Mouse (Mus musculus) E14TG2a.4 (cell line): Measurements from ENCODE around the gene Gm3336.

Experiments
- H3K27me3 ChIP-seq: 2 replicates; pipeline ENCODE4 v1.6.1; 2014; ENCODE audit warnings: low read length, control low read depth; ENCODE audit not compliant: insufficient read depth
- H3K36me3 ChIP-seq: 2 replicates; pipeline ENCODE4 v1.6.1; 2014; ENCODE audit warnings: low read length, control low read depth; ENCODE audit not compliant: insufficient read depth
- H3K4me1 ChIP-seq: replicated peaks from 2 replicates; pipeline ENCODE4 v1.6.1; 2014; ENCODE audit warnings: low read depth, low read length, control low read depth
- H3K4me3 ChIP-seq: replicated peaks from 2 replicates; pipeline ENCODE4 v1.5.1; 2014; ENCODE audit warnings: mild to moderate bottlenecking, low read length
- H3K9me3 ChIP-seq: 2 replicates; pipeline ENCODE4 v1.6.1; 2014; ENCODE audit warnings: low read length, control low read depth
- CTCF ChIP-seq: conservative IDR thresholded peaks from 2 replicates; pipeline ENCODE4 v1.5.1; 2014; ENCODE audit warnings: low read length
- NANOG ChIP-seq: IDR thresholded peaks from 2 replicates; pipeline ENCODE4 v1.6.1; 2014; ENCODE audit warnings: borderline replicate concordance, low read length, mixed read lengths
- POU5F1 ChIP-seq: IDR thresholded peaks from 2 replicates; pipeline ENCODE4 v1.6.1; 2014; ENCODE audit warnings: low read length, borderline replicate concordance

The Gm3336 gene

DNA sequence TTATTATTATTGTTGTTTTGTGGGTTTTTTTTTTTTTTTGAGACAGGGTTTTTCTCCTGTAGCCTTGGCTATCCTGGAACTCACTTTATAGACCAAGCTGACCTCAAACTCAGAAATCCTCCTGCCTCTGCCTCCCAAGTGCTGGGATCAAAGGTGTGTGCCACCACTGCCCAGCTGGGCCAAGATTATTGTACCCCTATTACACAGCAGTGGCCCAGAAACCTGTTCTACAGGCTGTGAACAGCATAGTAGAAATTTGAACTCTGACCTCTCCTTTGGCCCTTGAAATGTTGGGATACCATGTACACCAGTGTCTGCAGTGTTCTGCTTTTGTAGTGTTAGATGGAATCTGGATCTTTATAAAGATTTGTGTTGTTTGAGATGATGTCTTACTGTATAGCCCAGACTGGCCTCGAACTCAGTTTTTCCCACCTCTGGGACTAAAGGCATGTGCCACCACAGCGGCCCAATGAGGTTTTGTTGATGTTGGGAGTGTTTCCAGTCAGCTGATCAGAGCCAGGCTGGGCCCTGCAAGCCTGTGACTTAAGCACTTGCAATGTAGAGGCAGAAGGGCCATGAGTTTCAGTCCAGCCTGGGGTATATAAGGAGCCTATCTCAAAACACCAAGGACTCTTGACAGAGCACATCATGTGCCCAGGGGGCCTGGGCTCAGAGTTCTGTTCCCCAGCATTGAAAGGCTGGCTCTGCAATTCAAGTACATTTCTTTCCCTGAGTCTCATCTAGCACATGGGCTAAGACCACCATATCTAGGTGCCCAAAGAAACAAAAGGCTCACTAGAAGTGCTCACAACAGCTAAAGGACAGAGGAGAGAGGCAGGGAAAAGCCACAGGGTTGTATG lies 16.1 kb upstream of the Gm3336 start:
- Histone ChIP-seq H3K36me3 (peaks cover 4% of the 10 kb centered on the region; the same call in 1 of the 2 replicates), H3K4me1 (peaks cover 21% of the 10 kb centered on the region), H3K9me3 (no peaks in the 10 kb centered on the region), H3K4me3 (no peak overlapping the region), H3K27me3 (no peaks in the 10 kb centered on the region)
- TF ChIP-seq CTCF (no peak), POU5F1 (no peak), NANOG (no peak)

DNA sequence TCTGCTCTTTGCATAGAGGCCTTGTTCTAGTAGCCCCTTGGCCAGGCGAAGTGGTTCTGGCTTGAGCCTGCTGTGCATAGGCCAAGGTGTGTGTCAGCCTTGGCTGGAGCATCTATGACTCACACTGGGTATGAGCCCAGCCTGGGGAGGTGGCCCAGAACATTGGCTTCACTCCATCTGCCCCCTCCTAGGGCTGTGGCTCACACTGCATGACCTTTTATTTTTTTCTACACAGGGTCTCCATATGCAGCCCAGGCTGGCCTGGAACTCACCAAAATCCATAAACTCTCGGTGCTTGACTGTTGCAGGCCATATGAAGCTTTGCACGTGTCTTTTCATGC lies 15.5 kb upstream of the Gm3336 start:
- Histone ChIP-seq H3K36me3 (peaks cover 4% of the 10 kb centered on the region; the same call in 1 of the 2 replicates), H3K9me3 (no peaks in the 10 kb centered on the region), H3K4me3 (no peak overlapping the region), H3K27me3 (no peaks in the 10 kb centered on the region; the same call in 1 of the 2 replicates), H3K4me1 (peaks cover 15% of the 10 kb centered on the region)
- TF ChIP-seq CTCF (no peak), NANOG (no peak), POU5F1 (no peak)

DNA sequence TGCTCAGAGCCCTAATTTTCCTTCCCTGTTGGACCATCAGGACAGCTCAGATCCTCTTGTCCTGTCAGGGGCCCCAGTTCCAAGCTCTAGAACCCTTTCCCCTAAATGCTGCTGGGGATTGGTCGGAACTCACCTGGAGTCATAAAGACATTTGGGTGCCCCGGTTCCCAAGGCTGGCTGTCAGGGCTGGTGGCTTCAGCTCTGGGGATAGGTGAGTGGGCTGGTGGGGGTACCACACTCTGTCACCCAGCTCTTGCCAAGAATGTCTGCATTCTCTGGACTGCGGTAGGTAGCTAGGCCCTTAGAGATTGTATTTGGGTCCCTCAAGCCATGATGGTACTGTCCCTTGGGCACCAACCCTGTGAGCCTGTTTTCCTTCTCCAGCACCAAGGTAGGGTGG lies 15.1 kb upstream of the Gm3336 start, which contains the start of gene Iqcn:
Gene Iqcn, plus strand, starts transcription at position 171 of the 400 bp plus-strand sequence.
- Histone ChIP-seq H3K36me3 (peaks cover 4% of the 10 kb centered on the region; the same call in 1 of the 2 replicates), H3K9me3 (no peaks in the 10 kb centered on the region), H3K4me1 (peaks cover 11% of the 10 kb centered on the region), H3K27me3 (no peaks in the 10 kb centered on the region; the same call in 1 of the 2 replicates), H3K4me3 (no peak within 1 kb of the TSS)
- no peak for TF ChIP-seq CTCF
- no peak for TF ChIP-seq POU5F1
- TF ChIP-seq NANOG: no peak

DNA sequence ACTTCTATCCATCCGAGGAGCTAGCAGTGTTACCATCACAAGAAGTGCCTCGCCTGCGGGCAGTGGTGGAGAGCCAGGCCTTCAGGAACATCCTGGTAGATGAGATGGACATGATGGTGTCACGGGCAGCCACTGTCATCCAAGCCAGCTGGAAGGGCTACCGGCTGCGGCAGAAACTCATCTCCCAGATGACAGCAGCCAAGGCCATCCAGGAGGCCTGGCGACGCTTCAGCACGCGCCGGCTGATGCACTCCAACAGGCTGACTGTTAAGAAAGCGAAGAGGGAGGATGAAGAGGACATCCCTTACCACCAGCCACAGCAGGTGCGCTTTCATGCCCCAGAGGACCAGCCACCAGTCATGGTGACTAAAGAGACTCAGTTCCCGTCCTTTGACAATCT lies 10.1 kb upstream of the Gm3336 start:
- Histone ChIP-seq H3K4me1 (no peaks in the 10 kb centered on the region), H3K36me3 (no peaks in the 10 kb centered on the region), H3K4me3 (no peak overlapping the region), H3K27me3 (no peaks in the 10 kb centered on the region; the same call in 1 of the 2 replicates), H3K9me3 (no peaks in the 10 kb centered on the region)
- TF ChIP-seq NANOG (no peak), POU5F1 (no peak), CTCF (no peak)

DNA sequence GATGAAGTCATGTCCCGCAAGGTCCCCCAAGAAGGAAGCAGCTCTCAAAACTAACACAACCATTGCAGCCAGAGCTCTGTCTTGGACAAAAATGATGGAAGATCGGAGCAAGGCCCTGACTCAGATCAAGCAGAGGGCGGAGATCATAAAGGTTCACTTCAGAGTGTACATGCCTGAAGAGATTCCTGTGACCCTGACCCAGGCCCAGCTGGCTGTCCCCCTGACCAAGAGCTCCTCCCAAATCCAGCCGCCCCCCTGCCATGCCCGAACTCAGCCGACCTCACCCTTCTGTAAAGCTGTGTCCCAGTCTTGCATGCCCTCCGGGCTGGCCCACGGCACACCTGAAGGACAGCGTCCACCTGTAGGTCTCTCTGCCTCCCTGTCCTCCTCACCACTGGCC lies 8.5 kb upstream of the Gm3336 start:
- Histone ChIP-seq H3K4me3 (no peak overlapping the region), H3K4me1 (no peaks in the 10 kb centered on the region), H3K36me3 (no peaks in the 10 kb centered on the region), H3K27me3 (peaks cover 6% of the 10 kb centered on the region; the same call in 1 of the 2 replicates), H3K9me3 (no peaks in the 10 kb centered on the region)
- no peak for TF ChIP-seq NANOG
- no peak for TF ChIP-seq CTCF
- TF ChIP-seq POU5F1: no peak

DNA sequence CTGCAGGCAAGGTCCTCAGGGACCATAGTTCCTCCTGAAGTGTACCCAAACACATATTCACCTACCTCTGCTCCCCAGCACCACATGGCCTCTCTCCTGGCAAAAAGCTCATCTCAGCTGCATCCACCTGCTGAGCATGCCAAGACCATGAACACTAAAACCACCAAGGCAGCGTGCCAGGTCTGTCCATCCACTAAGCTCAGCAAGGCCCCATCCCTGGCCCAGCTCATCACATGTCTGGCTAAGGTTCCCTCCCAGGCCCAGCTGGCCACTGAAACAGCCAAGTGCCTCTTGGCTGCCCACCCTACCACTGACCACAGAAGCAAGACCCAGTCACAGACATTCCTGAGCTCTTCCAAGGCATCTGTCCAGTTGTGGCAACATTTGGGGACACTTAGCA lies 8.0 kb upstream of the Gm3336 start:
- Histone ChIP-seq H3K4me1 (no peaks in the 10 kb centered on the region), H3K4me3 (no peak overlapping the region), H3K27me3 (peaks cover 11% of the 10 kb centered on the region; the same call in 1 of the 2 replicates), H3K9me3 (no peaks in the 10 kb centered on the region), H3K36me3 (no peaks in the 10 kb centered on the region)
- TF ChIP-seq NANOG (no peak), POU5F1 (no peak), CTCF (no peak)

DNA sequence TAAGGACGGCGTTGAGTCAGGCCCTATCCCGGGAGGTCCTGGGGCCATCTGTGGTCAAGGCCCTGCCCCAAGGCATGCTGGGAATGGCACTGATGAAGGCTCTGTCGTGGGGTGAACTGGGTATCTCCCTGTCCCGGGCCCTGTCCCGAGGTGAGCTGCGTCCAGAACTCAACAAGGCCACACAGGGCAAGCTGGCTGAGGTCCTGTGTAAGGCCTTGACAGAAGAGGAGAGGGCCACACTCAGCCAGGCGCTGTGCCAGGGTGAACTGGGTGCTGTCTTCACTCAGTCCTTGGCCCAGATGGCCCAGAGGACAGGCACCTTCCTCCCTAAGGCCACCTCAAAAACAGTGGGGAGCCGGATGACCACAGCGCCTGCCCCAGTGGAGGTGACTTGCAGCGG lies 7.3 kb upstream of the Gm3336 start:
- H3K9me3 ChIP-seq: no peaks in the 10 kb centered on the region
- no peak overlapping the region for H3K4me3 ChIP-seq
- H3K36me3 ChIP-seq: no peaks in the 10 kb centered on the region
- peaks cover 18% of the 10 kb centered on the region for H3K27me3 ChIP-seq
- no peaks in the 10 kb centered on the region for H3K4me1 ChIP-seq
- TF ChIP-seq NANOG (no peak), POU5F1 (no peak), CTCF (no peak)

DNA sequence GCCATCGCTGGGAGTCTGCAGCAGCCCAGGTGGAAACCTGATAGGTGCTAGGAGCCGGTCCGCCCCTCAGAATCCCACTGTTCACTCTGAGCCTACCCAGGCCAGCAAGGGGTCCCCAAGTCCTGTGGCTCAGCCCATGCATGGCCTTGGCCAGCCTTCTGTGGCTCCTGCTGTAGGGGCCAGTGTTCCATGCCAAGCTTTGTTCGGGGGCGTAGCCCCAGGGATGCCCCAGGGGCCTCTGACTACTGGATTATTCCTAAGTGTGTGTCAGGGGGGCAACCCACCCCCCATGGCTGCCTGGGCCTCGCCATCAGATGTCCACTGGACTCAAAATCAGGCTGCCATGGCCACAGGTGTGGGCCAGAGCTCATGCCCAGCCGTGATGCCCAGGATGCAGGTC lies 4.4 kb upstream of the Gm3336 start:
- no peaks in the 10 kb centered on the region for H3K36me3 ChIP-seq
- H3K4me1 ChIP-seq: peaks cover 18% of the 10 kb centered on the region
- H3K4me3 ChIP-seq: no peak overlapping the region
- H3K9me3 ChIP-seq: no peaks in the 10 kb centered on the region
- peaks cover 39% of the 10 kb centered on the region for H3K27me3 ChIP-seq
- TF ChIP-seq NANOG (no peak), CTCF (no peak), POU5F1 (no peak)

DNA sequence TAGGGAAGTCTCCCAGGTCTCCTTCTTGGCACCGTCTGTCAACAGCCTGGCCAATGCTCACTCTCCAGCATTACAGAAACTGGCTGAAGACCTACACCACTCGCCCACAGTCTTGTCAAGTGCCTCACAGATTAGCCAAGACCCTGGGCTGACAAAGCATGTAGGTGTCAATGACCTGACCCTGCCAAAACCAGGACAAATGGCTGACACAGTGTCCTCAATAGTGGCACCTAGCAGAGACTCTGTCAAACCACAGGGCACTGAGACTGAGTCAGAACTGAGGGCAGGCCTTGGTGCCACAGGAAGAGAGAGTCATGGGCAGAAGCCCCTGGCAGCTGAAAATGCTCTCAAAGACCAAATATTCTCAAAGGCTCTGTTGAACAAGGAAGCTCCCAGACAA lies 3.3 kb upstream of the Gm3336 start:
- Histone ChIP-seq H3K4me1 (peaks cover 24% of the 10 kb centered on the region), H3K9me3 (no peaks in the 10 kb centered on the region), H3K36me3 (no peaks in the 10 kb centered on the region), H3K4me3 (no peak overlapping the region), H3K27me3 (peaks cover 39% of the 10 kb centered on the region)
- no peak for TF ChIP-seq NANOG
- no peak for TF ChIP-seq CTCF
- TF ChIP-seq POU5F1: no peak
